Mouse (Mus musculus): ENCODE data around the gene Galk1. TPM values are rescaled to one million over a fixed set of nuclear protein-coding genes. Genes with fewer than 3 reads are reported as not detected.

The Galk1 gene
- polyA plus RNA-seq, 1 experiment: 83.2 TPM

DNA sequence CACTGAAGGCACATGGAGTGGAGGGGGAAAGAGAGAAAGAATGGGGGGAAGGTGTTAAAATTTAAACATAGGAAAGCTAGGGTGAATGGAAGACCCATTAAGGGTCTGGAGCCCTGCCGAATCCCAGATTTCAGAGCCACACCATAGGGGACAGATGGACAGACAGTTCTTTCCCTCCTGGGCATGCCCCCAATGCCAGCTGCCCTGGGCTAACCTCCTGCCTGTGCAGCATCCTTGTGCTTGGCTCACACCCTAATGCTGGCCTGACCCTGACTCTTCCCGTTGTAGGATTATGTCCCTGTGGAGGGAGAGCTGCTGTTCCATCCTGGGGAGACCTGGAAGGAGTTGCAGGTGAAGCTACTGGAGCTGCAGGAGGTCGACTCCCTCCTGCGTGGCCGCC is 14.9 kb downstream of the Galk1 start:
- TF ChIP-seq POLR2A (IDR thresholded peaks at IDR 0.05; ENCODE audit: low read depth, low read length): no peak
- no peak for TF ChIP-seq CTCF (conservative IDR thresholded peaks at IDR 0.05; ENCODE audit: insufficient read depth, insufficient read length, low read depth, low read length)
- 67% methylated on average over 5 of the region's 5 CpGs for WGBS
- no peak overlapping the region for H3K27ac ChIP-seq (ENCODE audit: insufficient read depth, low read depth, low read length)
- no peaks in the 10 kb centered on the region for H3K36me3 ChIP-seq (ENCODE audit: control insufficient read depth, insufficient read depth, low read length)
- H3K4me1 ChIP-seq (ENCODE audit: control insufficient read depth, insufficient read depth, low read length): no peaks in the 10 kb centered on the region
- no peak overlapping the region for H3K4me3 ChIP-seq (ENCODE audit: insufficient read depth, low read depth, low read length)
- no peaks in the 10 kb centered on the region for H3K27me3 ChIP-seq (replicated peaks; ENCODE audit: control insufficient read depth, insufficient read depth, low read length)
- no peak for DNase-seq

DNA sequence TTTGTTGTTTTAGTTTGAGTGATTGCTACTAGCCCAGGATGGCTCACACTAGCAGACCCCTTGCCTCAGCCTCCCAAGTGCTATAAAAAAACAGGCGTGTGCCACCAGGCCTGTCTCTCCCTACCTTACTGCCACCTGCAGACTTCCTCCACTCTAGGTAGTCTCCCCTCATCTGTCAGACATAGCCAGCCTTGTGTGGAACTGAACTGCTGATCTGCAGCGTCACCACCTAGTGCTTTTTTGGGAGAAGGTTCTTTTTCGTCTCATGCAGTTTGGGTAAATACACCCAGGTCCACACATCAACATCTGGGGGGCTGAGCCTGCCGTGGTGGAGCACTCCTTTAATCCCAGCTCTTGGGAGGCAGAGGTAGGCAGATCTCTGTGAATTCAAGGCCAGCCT is 15.5 kb downstream of the Galk1 start:
- TF ChIP-seq POLR2A (IDR thresholded peaks at IDR 0.05; ENCODE audit: low read depth, low read length) (no peak), CTCF (conservative IDR thresholded peaks at IDR 0.05; ENCODE audit: insufficient read depth, insufficient read length, low read depth, low read length) (no peak)
- 83% methylated on average over 4 of the region's 4 CpGs for WGBS
- DNase-seq: no peak
- Histone ChIP-seq H3K4me3 (ENCODE audit: insufficient read depth, low read depth, low read length) (no peak overlapping the region), H3K4me1 (ENCODE audit: control insufficient read depth, insufficient read depth, low read length) (no peaks in the 10 kb centered on the region), H3K27ac (ENCODE audit: insufficient read depth, low read depth, low read length) (no peak overlapping the region), H3K27me3 (replicated peaks; ENCODE audit: control insufficient read depth, insufficient read depth, low read length) (no peaks in the 10 kb centered on the region), H3K36me3 (ENCODE audit: control insufficient read depth, insufficient read depth, low read length) (no peaks in the 10 kb centered on the region)

DNA sequence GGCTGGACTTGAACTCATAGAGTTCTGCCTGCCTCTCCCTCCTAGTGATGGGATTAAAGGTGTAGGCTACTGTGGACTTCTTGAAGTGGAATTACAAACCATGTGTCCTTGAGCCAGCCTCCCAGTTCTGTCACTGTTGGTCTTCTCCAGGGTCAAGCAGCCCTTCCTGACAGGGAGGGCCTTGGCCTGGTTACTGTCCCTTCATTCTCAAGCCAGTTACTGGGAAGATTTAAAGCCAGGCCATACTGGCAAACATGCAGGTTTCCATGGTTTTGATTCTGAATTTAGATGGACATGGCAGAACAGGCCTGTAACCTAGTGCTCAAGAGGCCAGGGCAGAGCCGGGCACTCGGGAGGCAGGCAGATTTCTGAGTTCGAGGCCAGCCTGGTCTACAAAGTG is 17.3 kb downstream of the Galk1 start:
- WGBS: 85% methylated on average over 3 of the region's 3 CpGs
- TF ChIP-seq POLR2A (IDR thresholded peaks at IDR 0.05; ENCODE audit: low read depth, low read length): no peak
- TF ChIP-seq CTCF (conservative IDR thresholded peaks at IDR 0.05; ENCODE audit: insufficient read depth, insufficient read length, low read depth, low read length): no peak
- H3K27ac ChIP-seq (ENCODE audit: insufficient read depth, low read depth, low read length): no peak overlapping the region

DNA sequence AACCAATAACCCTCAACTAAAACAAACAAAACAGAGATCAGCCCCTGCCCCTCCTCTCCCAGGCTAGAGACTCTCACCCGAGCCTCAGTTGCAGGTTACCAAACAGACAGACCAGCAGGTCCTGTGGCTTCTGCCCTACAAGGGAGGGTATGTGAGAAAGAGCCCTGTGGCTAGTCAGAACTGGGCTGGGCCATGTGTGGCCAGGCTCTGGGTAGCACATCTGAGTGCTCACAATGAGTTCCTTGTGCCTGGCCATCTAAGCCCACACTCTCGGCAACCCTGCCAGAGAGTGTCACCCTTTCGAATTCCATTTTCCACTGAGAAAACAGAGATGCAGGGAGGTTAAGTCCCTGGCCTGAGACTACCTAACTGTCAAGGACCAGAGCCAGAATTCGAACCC is 20.4 kb downstream of the Galk1 start:
- H3K4me1 ChIP-seq (ENCODE audit: control insufficient read depth, insufficient read depth, low read length): no peaks in the 10 kb centered on the region
- WGBS: 60% methylated on average over 4 of the region's 4 CpGs
- TF ChIP-seq POLR2A (IDR thresholded peaks at IDR 0.05; ENCODE audit: low read depth, low read length) (no peak), CTCF (conservative IDR thresholded peaks at IDR 0.05; ENCODE audit: insufficient read depth, insufficient read length, low read depth, low read length) (no peak)
- no peak overlapping the region for H3K27ac ChIP-seq (ENCODE audit: insufficient read depth, low read depth, low read length)
- H3K36me3 ChIP-seq (ENCODE audit: control insufficient read depth, insufficient read depth, low read length): no peaks in the 10 kb centered on the region
- no peak overlapping the region for H3K4me3 ChIP-seq (ENCODE audit: insufficient read depth, low read depth, low read length)
- no peaks in the 10 kb centered on the region for H3K27me3 ChIP-seq (replicated peaks; ENCODE audit: control insufficient read depth, insufficient read depth, low read length)
- no peak for DNase-seq

More for the DNA sequence above, 17.3 kb downstream of the Galk1 start:
- no peaks in the 10 kb centered on the region for H3K36me3 ChIP-seq (ENCODE audit: control insufficient read depth, insufficient read depth, low read length)
- no peak for DNase-seq
- H3K27me3 ChIP-seq (replicated peaks; ENCODE audit: control insufficient read depth, insufficient read depth, low read length): no peaks in the 10 kb centered on the region
- H3K4me3 ChIP-seq (ENCODE audit: insufficient read depth, low read depth, low read length): no peak overlapping the region
- H3K4me1 ChIP-seq (ENCODE audit: control insufficient read depth, insufficient read depth, low read length): no peaks in the 10 kb centered on the region

DNA sequence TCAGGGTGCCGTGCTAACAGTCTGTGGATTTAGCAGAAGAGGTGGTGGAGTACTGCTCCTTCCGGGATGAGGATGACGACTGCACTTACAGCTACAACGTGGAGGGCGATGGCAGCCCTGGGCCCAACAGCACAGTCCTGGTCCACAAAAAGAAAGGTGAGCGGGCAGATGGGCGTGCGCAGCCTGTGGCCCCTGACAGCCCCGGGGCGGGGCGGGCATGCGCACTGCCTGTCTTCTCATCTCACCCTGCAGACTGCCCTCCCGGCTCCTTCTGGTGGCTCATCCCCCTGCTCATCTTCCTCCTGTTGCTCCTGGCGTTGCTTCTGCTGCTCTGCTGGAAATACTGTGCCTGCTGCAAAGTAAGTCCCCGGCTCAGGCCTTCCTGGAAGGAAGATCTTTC is 22.8 kb downstream of the Galk1 start:
- no peak overlapping the region for H3K4me3 ChIP-seq (ENCODE audit: insufficient read depth, low read depth, low read length)
- H3K4me1 ChIP-seq (ENCODE audit: control insufficient read depth, insufficient read depth, low read length): no peaks in the 10 kb centered on the region
- H3K27ac ChIP-seq (ENCODE audit: insufficient read depth, low read depth, low read length): no peak overlapping the region
- H3K36me3 ChIP-seq (ENCODE audit: control insufficient read depth, insufficient read depth, low read length): no peaks in the 10 kb centered on the region
- H3K27me3 ChIP-seq (replicated peaks; ENCODE audit: control insufficient read depth, insufficient read depth, low read length): no peaks in the 10 kb centered on the region
- no peak for DNase-seq
- 52% methylated on average over 15 of the region's 15 CpGs for WGBS
- TF ChIP-seq POLR2A (IDR thresholded peaks at IDR 0.05; ENCODE audit: low read depth, low read length): no peak
- no peak for TF ChIP-seq CTCF (conservative IDR thresholded peaks at IDR 0.05; ENCODE audit: insufficient read depth, insufficient read length, low read depth, low read length)

DNA sequence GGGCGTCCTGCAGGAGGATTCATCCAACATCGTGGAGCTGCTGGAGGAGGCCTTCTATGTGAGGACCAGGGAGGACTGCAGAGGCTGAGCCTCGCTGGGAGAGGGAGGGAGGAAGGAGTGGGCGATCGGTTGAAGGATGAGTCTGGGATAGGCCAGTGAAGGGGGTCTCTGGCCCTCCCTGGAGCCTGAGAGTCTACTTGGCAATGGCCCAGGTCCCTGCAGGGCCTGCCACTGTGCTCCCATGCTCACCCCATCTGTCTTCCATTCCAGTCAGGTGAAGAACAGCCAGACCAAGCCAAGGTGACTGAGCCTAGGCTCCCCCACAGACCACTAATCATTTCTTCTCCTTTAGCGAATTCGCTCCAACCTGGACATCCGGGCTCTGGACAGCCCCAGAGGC is 29.2 kb downstream of the Galk1 start:
- Histone ChIP-seq H3K36me3 (ENCODE audit: control insufficient read depth, insufficient read depth, low read length) (no peaks in the 10 kb centered on the region), H3K27me3 (replicated peaks; ENCODE audit: control insufficient read depth, insufficient read depth, low read length) (no peaks in the 10 kb centered on the region), H3K27ac (ENCODE audit: insufficient read depth, low read depth, low read length) (no peak overlapping the region), H3K4me1 (ENCODE audit: control insufficient read depth, insufficient read depth, low read length) (no peaks in the 10 kb centered on the region), H3K4me3 (ENCODE audit: insufficient read depth, low read depth, low read length) (no peak overlapping the region)
- no peak for TF ChIP-seq POLR2A (IDR thresholded peaks at IDR 0.05; ENCODE audit: low read depth, low read length)
- TF ChIP-seq CTCF (conservative IDR thresholded peaks at IDR 0.05; ENCODE audit: insufficient read depth, insufficient read length, low read depth, low read length): no peak
- 86% methylated on average over 8 of the region's 8 CpGs for WGBS
- no peak for DNase-seq

DNA sequence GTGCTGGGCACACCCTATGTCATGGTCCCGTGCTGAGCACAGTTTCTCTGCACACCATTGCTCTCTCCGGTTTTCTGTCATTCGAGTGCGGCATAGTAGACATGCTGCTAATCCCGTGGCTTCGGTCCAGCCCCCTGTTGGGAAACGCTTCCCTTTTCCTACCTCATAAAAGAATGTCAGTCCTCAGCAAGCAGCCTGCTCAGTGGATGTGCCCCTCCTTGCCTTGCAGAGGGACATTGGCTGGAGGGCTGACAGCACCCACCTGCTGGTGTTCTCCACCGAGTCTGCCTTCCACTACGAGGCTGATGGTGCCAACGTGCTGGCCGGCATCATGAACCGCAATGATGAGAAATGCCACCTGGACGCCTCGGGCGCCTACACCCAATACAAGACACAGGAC is 30.0 kb downstream of the Galk1 start:
- TF ChIP-seq POLR2A (IDR thresholded peaks at IDR 0.05; ENCODE audit: low read depth, low read length) (no peak), CTCF (conservative IDR thresholded peaks at IDR 0.05; ENCODE audit: insufficient read depth, insufficient read length, low read depth, low read length) (no peak)
- 87% methylated on average over 15 of the region's 15 CpGs for WGBS
- Histone ChIP-seq H3K4me3 (ENCODE audit: insufficient read depth, low read depth, low read length) (no peak overlapping the region), H3K36me3 (ENCODE audit: control insufficient read depth, insufficient read depth, low read length) (no peaks in the 10 kb centered on the region), H3K27ac (ENCODE audit: insufficient read depth, low read depth, low read length) (no peak overlapping the region), H3K27me3 (replicated peaks; ENCODE audit: control insufficient read depth, insufficient read depth, low read length) (no peaks in the 10 kb centered on the region), H3K4me1 (ENCODE audit: control insufficient read depth, insufficient read depth, low read length) (no peaks in the 10 kb centered on the region)
- no peak for DNase-seq

DNA sequence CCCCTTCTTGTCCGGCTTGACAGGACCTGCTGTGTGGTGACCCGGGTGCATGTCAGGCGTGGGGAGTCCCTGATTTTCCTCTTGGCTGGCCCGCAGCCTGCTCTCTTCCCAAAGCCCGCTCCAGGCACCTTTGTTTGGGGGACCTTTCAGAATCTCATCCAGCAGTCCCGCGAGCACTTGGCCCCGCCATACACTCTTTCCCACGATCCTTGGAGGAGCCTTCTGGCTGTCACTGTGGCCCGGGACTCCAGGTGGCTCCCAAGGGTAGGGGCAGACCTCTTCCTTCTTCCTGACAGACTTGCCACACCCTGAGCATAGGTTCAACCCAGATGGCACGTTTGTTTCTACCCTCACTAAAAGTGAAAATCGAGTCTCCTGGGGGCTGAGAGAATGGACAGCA is 37.0 kb downstream of the Galk1 start:
- Histone ChIP-seq H3K27me3 (replicated peaks; ENCODE audit: control insufficient read depth, insufficient read depth, low read length) (no peaks in the 10 kb centered on the region), H3K4me3 (ENCODE audit: insufficient read depth, low read depth, low read length) (0 out of 2 replicates have a peak overlapping the region, but pooled peaks have one; percentile 33), H3K4me1 (ENCODE audit: control insufficient read depth, insufficient read depth, low read length) (no peaks in the 10 kb centered on the region), H3K27ac (ENCODE audit: insufficient read depth, low read depth, low read length) (no peak overlapping the region), H3K36me3 (ENCODE audit: control insufficient read depth, insufficient read depth, low read length) (no peaks in the 10 kb centered on the region)
- TF ChIP-seq POLR2A (IDR thresholded peaks at IDR 0.05; ENCODE audit: low read depth, low read length) (no peak), CTCF (conservative IDR thresholded peaks at IDR 0.05; ENCODE audit: insufficient read depth, insufficient read length, low read depth, low read length) (no peak)
- WGBS: 51% methylated on average over 12 of the region's 12 CpGs
- no peak for DNase-seq

Data from kidney, adult 2 months (tissue).